Mouse (Mus musculus): ENCODE data around the gene Prl3b1.

Gene Prl3b1

DNA sequence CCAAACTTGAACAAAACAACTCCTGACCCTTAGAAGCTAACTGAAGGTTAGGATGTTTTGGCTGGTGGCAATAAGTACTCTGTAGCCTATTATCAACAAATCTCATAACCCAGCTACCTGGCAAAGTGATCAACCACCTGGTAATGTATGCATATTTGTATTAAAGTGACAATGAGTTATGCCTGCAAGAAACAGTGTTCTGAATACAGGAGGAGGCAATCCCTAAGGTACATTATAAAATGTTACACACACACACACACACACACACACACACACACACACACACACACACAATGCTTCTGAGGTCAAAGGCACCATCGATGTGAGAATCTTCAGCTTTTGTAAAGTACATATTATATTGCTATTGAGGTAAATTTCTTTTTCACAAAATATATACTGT lies at the start of gene Prl3b1:
Gene Prl3b1, plus strand, starts transcription at position 301 of the 400 bp plus-strand sequence.
- no peak for DNase-seq (ENCODE audit: low spot score in 2 of 2)

GRCm38 (mm10) chr13:27196359-27196758 lies 45.3 kb upstream of the Prl3b1 start, which contains the start of gene Prl3c1:
Gene Prl3c1, plus strand, starts transcription at chr13:27196659.
- DNase-seq (ENCODE audit: low spot score in 2 of 2), result no peak

DNA sequence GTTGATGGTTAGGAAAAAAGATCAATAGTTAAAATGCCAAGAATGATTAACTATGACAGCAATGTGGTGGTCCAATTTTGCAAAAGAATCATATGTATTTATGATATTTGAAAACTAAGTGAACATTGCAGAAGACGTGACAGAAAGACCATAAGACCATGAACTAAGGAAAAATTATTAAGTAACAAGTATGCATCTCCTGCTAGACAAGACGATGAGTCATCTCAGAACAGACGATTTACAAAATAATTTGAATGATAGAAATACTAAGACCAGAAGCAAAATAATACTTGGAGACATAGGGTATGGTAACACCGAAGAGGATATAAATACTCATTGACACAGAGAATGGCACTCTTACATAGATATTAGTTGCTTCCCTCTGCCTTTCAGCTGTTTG lies 17.5 kb downstream of the Prl3b1 start, which contains the start of gene Prl3a1:
Gene Prl3a1, plus strand, starts transcription at position 301 of the 400 bp plus-strand sequence.
- no peak for DNase-seq (ENCODE audit: low spot score in 2 of 2)

All from frontal cortex, postnatal 10 days (tissue).